Mouse (Mus musculus) hindbrain, postnatal 0 days (tissue): ENCODE measurements around the gene Abcb10. TPM values are rescaled to one million over a fixed set of nuclear protein-coding genes. Genes with fewer than 3 reads are reported as not detected.
"Not testable (repeated sequence)": the region's sequence is repeated elsewhere in the genome, so short reads cannot be mapped to it uniquely, and the experiment has no call there.

Experiments
- ATAC-seq: fragments of 200-750 bp; cut with Nextera tagmentation; 2 replicates; pipeline ENCODE4 v1.8.0; 2017; ENCODE audit warnings: mild to moderate bottlenecking, moderate TSS enrichment, moderate library complexity
- DNase-seq: peaks from one replicate; pipeline ENCODE4 v3.0.0-alpha.2; 2015; ENCODE audit warnings: low spot score
- H3K27ac ChIP-seq: fragments of 300-500 bp; sonication (generic); 2 replicates; pipeline ENCODE4 v1.5.1; 2014; ENCODE audit warnings: mild to moderate bottlenecking
- H3K27me3 ChIP-seq: fragments of 300-500 bp; sonication (generic); 2 replicates; pipeline ENCODE4 v1.6.1; 2014; ENCODE audit warnings: low read length, mixed read lengths; ENCODE audit not compliant: insufficient read depth
- H3K36me3 ChIP-seq: fragments of 300-500 bp; sonication (generic); 2 replicates; pipeline ENCODE4 v1.6.1; 2014; ENCODE audit warnings: low read length, mixed read lengths; ENCODE audit not compliant: insufficient read depth
- H3K4me1 ChIP-seq: fragments of 300-500 bp; sonication (generic); 2 replicates; pipeline ENCODE4 v1.6.1; 2014; ENCODE audit warnings: antibody characterized with exemption, low read length, mixed read lengths; ENCODE audit not compliant: insufficient read depth
- H3K4me2 ChIP-seq: fragments of 300-500 bp; sonication (generic); 2 replicates; pipeline ENCODE4 v1.6.1; 2014; ENCODE audit warnings: low read depth, mild to moderate bottlenecking, low read length, moderate library complexity, mixed read lengths
- H3K4me3 ChIP-seq: fragments of 300-500 bp; sonication (generic); 2 replicates; pipeline ENCODE4 v1.5.1; 2014; ENCODE audit warnings: low read length
- H3K9ac ChIP-seq: fragments of 300-500 bp; sonication (generic); replicated peaks from 2 replicates; pipeline ENCODE4 v1.6.1; 2014; ENCODE audit warnings: mild to moderate bottlenecking, low read length, moderate library complexity, mixed read lengths
- H3K9me3 ChIP-seq: fragments of 300-500 bp; sonication (generic); 2 replicates; pipeline ENCODE4 v1.6.1; 2016; ENCODE audit warnings: low read length, mixed read lengths
- CTCF ChIP-seq: IDR thresholded peaks from 2 replicates; pipeline ENCODE4 v1.5.1; 2016; ENCODE audit warnings: antibody characterized with exemption, control low read depth, low read depth
- WGBS: fragments of 180-500 bp; shearing (Covaris S2); extraction: QIAGEN DNeasy Blood & Tissue Kit; methylation state at CpG from one replicate; pipeline ENCODE4 v1.1.7; 2014; 5-methylcytosine and 5-hydroxymethylcytosine counted together
- polyA plus RNA-seq: library from polyadenylated mRNA; unstranded; fragments of >200 nt; fragmentation: Nextera tagmentation; extraction: Ambion mirVana; gene quantifications from 2 replicates; pipeline ENCODE4 v1.2.1, GENCODE M21; 2015
- total RNA-seq: library from RNA; depleted of rRNA; stranded (reverse); fragments of >200 nt; gene quantifications from 2 replicates; pipeline ENCODE4 v1.2.3, GENCODE M21; 2014

Abcb10 gene
- total and polyA plus RNA-seq, 2 experiments from 2014 or later: 13.4 to 39.0 TPM

GRCm38 (mm10) chr8:123961371-123961770, 21.6 kb downstream of the Abcb10 start:
- no peak for DNase-seq
- no peak for ATAC-seq
- WGBS: 65% methylated on average over 1 of the region's 1 CpGs
- Histone ChIP-seq H3K9me3 (no peaks in the 10 kb centered on the region), H3K4me3 (no peak overlapping the region), H3K27ac (no peak overlapping the region), H3K4me1 (no peaks in the 10 kb centered on the region), H3K9ac (no peak overlapping the region), H3K27me3 (no peaks in the 10 kb centered on the region), H3K4me2 (no peak overlapping the region), H3K36me3 (peaks cover 42% of the 10 kb centered on the region)
- TF ChIP-seq CTCF: no peak

GRCm38 (mm10) chr8:123960556-123960955, 22.4 kb downstream of the Abcb10 start:
- WGBS: 48% methylated on average over 5 of the region's 5 CpGs
- H3K36me3 ChIP-seq: peaks cover 42% of the 10 kb centered on the region
- ATAC-seq, H3K9ac ChIP-seq, H3K27ac ChIP-seq, H3K4me2 ChIP-seq, H3K4me3 ChIP-seq, H3K9me3 ChIP-seq, H3K27me3 ChIP-seq, DNase-seq, H3K4me1 ChIP-seq: not testable (repeated sequence)

- no peak for DNase-seq
- WGBS: 85% methylated on average over 9 of the region's 9 CpGs
- Histone ChIP-seq H3K9ac (no peak overlapping the region), H3K27me3 (no peaks in the 10 kb centered on the region), H3K4me2 (no peak overlapping the region), H3K36me3 (peaks cover 42% of the 10 kb centered on the region), H3K9me3 (no peaks in the 10 kb centered on the region), H3K27ac (no peak overlapping the region), H3K4me3 (no peak overlapping the region), H3K4me1 (no peaks in the 10 kb centered on the region)
- TF ChIP-seq CTCF: no peak
- ATAC-seq: no peak
These were observed 22.9 kb downstream of the Abcb10 start for GRCm38 (mm10) chr8:123960056-123960455.

- Histone ChIP-seq H3K9ac (no peak overlapping the region), H3K27me3 (no peaks in the 10 kb centered on the region), H3K36me3 (peaks cover 41% of the 10 kb centered on the region), H3K27ac (no peak overlapping the region), H3K4me2 (no peak overlapping the region), H3K4me3 (no peak overlapping the region), H3K9me3 (no peaks in the 10 kb centered on the region), H3K4me1 (no peaks in the 10 kb centered on the region)
- DNase-seq (no peak), ATAC-seq (no peak)
- WGBS: 92% methylated on average over 6 of the region's 6 CpGs
- TF ChIP-seq CTCF: no peak
These were observed 23.4 kb downstream of the Abcb10 start for GRCm38 (mm10) chr8:123959473-123959872.

GRCm38 (mm10) chr8:123958130-123958529, 24.8 kb downstream of the Abcb10 start:
- DNase-seq: no peak
- no peak overlapping the region for H3K27ac ChIP-seq
- no peaks in the 10 kb centered on the region for H3K9me3 ChIP-seq
- no peak for TF ChIP-seq CTCF
- no peaks in the 10 kb centered on the region for H3K27me3 ChIP-seq
- no peak for ATAC-seq
- 75% methylated on average over 17 of the region's 17 CpGs for WGBS
- H3K9ac ChIP-seq: no peak overlapping the region
- H3K4me1 ChIP-seq: no peaks in the 10 kb centered on the region
- H3K36me3 ChIP-seq: peaks cover 43% of the 10 kb centered on the region
- H3K4me2 ChIP-seq: no peak overlapping the region
- no peak overlapping the region for H3K4me3 ChIP-seq

- H3K9ac ChIP-seq: no peak overlapping the region
- ATAC-seq (no peak), DNase-seq (no peak)
- 0 out of 2 replicates have a peak, but pooled peaks cover 5% of the 10 kb centered on the region for H3K4me1 ChIP-seq
- no peaks in the 10 kb centered on the region for H3K9me3 ChIP-seq
- no peak overlapping the region for H3K4me2 ChIP-seq
- no peak for TF ChIP-seq CTCF
- peaks cover 26% of the 10 kb centered on the region for H3K36me3 ChIP-seq
- H3K27me3 ChIP-seq: no peaks in the 10 kb centered on the region
- no peak overlapping the region for H3K27ac ChIP-seq
- 92% methylated on average over 8 of the region's 8 CpGs for WGBS
- no peak overlapping the region for H3K4me3 ChIP-seq
These were observed 28.7 kb downstream of the Abcb10 start for GRCm38 (mm10) chr8:123954246-123954645.

GRCm38 (mm10) chr8:123953686-123954085, 29.2 kb downstream of the Abcb10 start:
- ATAC-seq: no peak

More at GRCm38 (mm10) chr8:123953686-123954085, 29.2 kb downstream of the Abcb10 start:
- H3K4me3 ChIP-seq: no peak overlapping the region
- no peak overlapping the region for H3K27ac ChIP-seq
- H3K27me3 ChIP-seq: no peaks in the 10 kb centered on the region
- no peak for DNase-seq
- no peak for TF ChIP-seq CTCF
- no peak overlapping the region for H3K4me2 ChIP-seq
- no peaks in the 10 kb centered on the region for H3K9me3 ChIP-seq
- H3K36me3 ChIP-seq: peaks cover 24% of the 10 kb centered on the region
- 0 out of 2 replicates have a peak, but pooled peaks cover 5% of the 10 kb centered on the region for H3K4me1 ChIP-seq
- no peak overlapping the region for H3K9ac ChIP-seq
- 91% methylated on average over 8 of the region's 8 CpGs for WGBS
